Mouse (Mus musculus): ENCODE measurements around the gene Lexm.

DNA sequence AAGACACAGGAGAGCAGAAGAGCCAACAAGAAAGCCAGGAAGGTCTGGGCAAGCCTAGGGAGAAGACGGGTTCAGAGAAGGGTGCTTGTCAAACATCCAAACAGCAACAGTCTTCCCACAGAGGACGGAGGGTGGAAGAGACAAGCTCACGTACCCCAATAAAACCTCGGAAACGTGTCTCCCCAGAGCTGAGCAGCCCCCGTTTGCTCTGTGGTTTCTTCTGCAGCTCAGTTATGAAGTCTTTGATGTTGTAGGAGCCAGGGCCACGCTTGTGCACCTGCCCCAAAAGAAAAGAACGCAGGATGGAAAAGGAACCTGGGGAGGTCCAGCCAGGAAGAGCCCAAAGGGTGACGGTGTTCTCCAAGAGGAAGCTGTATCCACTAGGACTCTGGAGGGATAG, 2.2 kb downstream of the Lexm start:
- TF ChIP-seq CTCF (IDR thresholded peaks at IDR 0.05; ENCODE audit: insufficient read depth, low read depth, low read length) (no peak), POLR2A (IDR thresholded peaks at IDR 0.05; ENCODE audit: insufficient read depth, low read depth, low read length) (no peak)

Data from olfactory bulb, adult 2 months (tissue).